Mouse (Mus musculus) spleen, adult 2 months (tissue): Measurements from ENCODE around the gene Nfatc3. TPM values are rescaled to one million over a fixed set of nuclear protein-coding genes. Genes with fewer than 3 reads are reported as not detected.

Source experiments
- DNase-seq, 2 experiments: peaks; one replicate each; pipeline versions ENCODE4 v3.0.0 to v3.0.0-alpha.2; 2012 to 2021; ENCODE audit warnings: low spot score in 2 of 2, low read depth in 1 of 2
- H3K27ac ChIP-seq: fragments of 200-500 bp; 2 replicates; pipeline ENCODE4 v1.5.1; 2012; ENCODE audit warnings: low read length, inconsistent platforms; ENCODE audit not compliant: insufficient read depth
- H3K27me3 ChIP-seq: fragments of 200-500 bp; 2 replicates; pipeline ENCODE4 v1.6.1; 2012; ENCODE audit warnings: mild to moderate bottlenecking, moderate library complexity, low read length, inconsistent platforms; ENCODE audit not compliant: control insufficient read depth, insufficient read depth
- H3K36me3 ChIP-seq: fragments of 200-500 bp; 2 replicates; pipeline ENCODE4 v1.6.1; 2012; ENCODE audit warnings: mild to moderate bottlenecking, low read length, inconsistent platforms; ENCODE audit not compliant: control insufficient read depth, insufficient read depth
- H3K4me1 ChIP-seq: fragments of 200-500 bp; 2 replicates; pipeline ENCODE4 v1.6.1; 2011; ENCODE audit warnings: inconsistent platforms; ENCODE audit not compliant: control insufficient read depth, insufficient read depth, insufficient read length
- H3K4me3 ChIP-seq: fragments of 200-500 bp; 2 replicates; pipeline ENCODE4 v1.5.1; 2011; ENCODE audit warnings: mild to moderate bottlenecking, inconsistent platforms; ENCODE audit not compliant: insufficient read depth, insufficient read length; ENCODE audit errors: extremely low read depth
- CTCF ChIP-seq: fragments of 200-500 bp; IDR thresholded peaks from 2 replicates; pipeline ENCODE4 v1.5.1; 2011; ENCODE audit warnings: mild to moderate bottlenecking, inconsistent platforms; ENCODE audit not compliant: insufficient read depth, insufficient read length, insufficient replicate concordance; ENCODE audit errors: extremely low read depth
- POLR2A ChIP-seq: fragments of 200-500 bp; IDR thresholded peaks from 2 replicates; pipeline ENCODE4 v1.6.1; 2011; ENCODE audit warnings: low read depth, low read length, inconsistent platforms
- WGBS: fragments of 180-500 bp; shearing (Covaris S2); methylation state at CpG from one replicate; pipeline ENCODE4 v1.1.7; 2018; 5-methylcytosine and 5-hydroxymethylcytosine counted together
- polyA plus RNA-seq: library from polyadenylated mRNA; depleted of rRNA; stranded (reverse); fragments of >200 nt; gene quantifications from 2 replicates; pipeline ENCODE4 v1.2.3, GENCODE M21; 2012

Gene Nfatc3
- polyA plus RNA-seq, 1 experiment = 29.5 TPM

DNA sequence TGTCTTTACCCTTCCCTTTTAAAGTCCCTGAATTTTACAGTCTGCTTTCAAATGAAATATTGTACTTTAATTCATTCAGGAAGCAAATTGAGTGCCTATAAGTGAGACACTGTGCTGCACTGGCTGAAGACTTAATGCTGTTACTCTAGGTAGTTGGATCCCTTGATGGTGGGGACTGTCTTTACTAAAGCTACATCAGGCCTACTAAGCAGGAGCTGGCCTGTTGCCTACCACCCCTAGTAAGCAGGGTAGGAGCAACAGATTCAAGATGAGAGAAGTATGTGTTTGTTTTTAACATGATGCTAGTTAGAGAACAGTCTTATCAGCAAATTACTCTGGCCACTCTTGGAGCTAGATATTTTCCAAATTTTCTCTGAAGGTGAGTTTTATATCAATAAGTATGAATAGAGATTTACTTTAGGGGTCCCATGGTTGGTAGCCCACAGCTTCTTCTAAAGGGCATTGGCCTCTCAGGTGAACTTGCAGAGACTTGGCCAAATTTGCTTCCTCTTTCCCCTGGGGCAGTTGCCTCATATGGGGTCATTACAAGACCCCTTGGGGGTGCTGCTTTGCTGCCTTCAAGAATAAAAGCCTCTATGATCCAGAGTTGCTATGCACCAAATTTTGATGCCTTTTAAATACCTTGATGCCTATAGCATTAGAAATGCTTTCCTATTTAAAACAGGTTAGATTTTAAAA is 70.7 kb downstream of the Nfatc3 start:
- Histone ChIP-seq H3K4me1 (no peaks in the 10 kb centered on the region), H3K27me3 (no peaks in the 10 kb centered on the region), H3K27ac (no peak overlapping the region), H3K4me3 (no peak overlapping the region), H3K36me3 (peaks cover 44% of the 10 kb centered on the region)
- TF ChIP-seq CTCF = no peak
- no peak for DNase-seq

DNA sequence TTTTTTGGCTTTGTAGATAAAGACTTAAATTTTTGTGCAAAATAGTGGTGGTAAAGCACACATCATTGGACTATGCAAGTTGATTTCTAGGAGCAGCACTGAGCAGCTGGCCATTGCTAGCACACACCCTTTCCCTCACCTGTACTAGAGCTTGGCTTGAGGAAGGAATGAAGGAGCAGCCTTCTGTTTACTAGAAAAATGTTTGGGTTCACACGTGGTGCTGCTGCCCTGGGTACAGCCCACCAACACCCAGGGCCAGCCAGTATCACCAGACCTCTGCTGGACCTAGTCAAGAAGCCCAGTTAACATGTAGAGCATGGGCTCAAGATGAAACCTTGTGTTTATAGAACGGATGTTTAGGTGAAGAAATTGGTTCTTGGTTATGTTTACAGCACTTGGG is 71.4 kb downstream of the Nfatc3 start:
- Histone ChIP-seq H3K4me3 (no peak overlapping the region), H3K4me1 (no peaks in the 10 kb centered on the region), H3K27ac (no peak overlapping the region), H3K36me3 (peaks cover 41% of the 10 kb centered on the region), H3K27me3 (no peaks in the 10 kb centered on the region)
- no peak for TF ChIP-seq POLR2A
- TF ChIP-seq CTCF = no peak
- WGBS = 76% methylated on average over 2 of the region's 2 CpGs
- DNase-seq = no peak

- TF ChIP-seq POLR2A = no peak
- TF ChIP-seq CTCF = no peak
- Histone ChIP-seq H3K4me3 (no peak overlapping the region), H3K4me1 (no peaks in the 10 kb centered on the region), H3K27ac (no peak overlapping the region), H3K27me3 (peaks cover 3% of the 10 kb centered on the region; the same call in 1 of the 2 replicates), H3K36me3 (peaks cover 41% of the 10 kb centered on the region)
- no peak for DNase-seq
- WGBS = 92% methylated on average over 2 of the region's 2 CpGs
Observed at GRCm38 (mm10) chr8:106130505-106130904, 71.9 kb downstream of the Nfatc3 start.

- peaks cover 8% of the 10 kb centered on the region for H3K27me3 ChIP-seq
- no peak overlapping the region for H3K4me3 ChIP-seq
- H3K36me3 ChIP-seq = peaks cover 41% of the 10 kb centered on the region
- DNase-seq = no peak
- TF ChIP-seq POLR2A = no peak
- TF ChIP-seq CTCF = no peak
- peaks cover 5% of the 10 kb centered on the region for H3K4me1 ChIP-seq
- no peak overlapping the region for H3K27ac ChIP-seq
- 94% methylated on average over 4 of the region's 4 CpGs for WGBS
Observed at GRCm38 (mm10) chr8:106131021-106131420, 72.4 kb downstream of the Nfatc3 start.

- 73% methylated on average over 7 of the region's 7 CpGs for WGBS
- Histone ChIP-seq H3K36me3 (peaks cover 41% of the 10 kb centered on the region), H3K4me1 (peaks cover 11% of the 10 kb centered on the region), H3K4me3 (no peak overlapping the region), H3K27ac (no peak overlapping the region), H3K27me3 (peaks cover 14% of the 10 kb centered on the region)
- no peak for TF ChIP-seq CTCF
- TF ChIP-seq POLR2A = no peak
- no peak for DNase-seq
Observed at GRCm38 (mm10) chr8:106131488-106132222, 73.0 kb downstream of the Nfatc3 start.

GRCm38 (mm10) chr8:106132356-106132755 is 73.7 kb downstream of the Nfatc3 start:
- Histone ChIP-seq H3K36me3 (peaks cover 35% of the 10 kb centered on the region), H3K27me3 (peaks cover 21% of the 10 kb centered on the region), H3K4me3 (no peak overlapping the region), H3K27ac (no peak overlapping the region), H3K4me1 (peaks cover 16% of the 10 kb centered on the region)
- no peak for TF ChIP-seq POLR2A
- TF ChIP-seq CTCF = no peak
- no peak for DNase-seq
- 90% methylated on average over 11 of the region's 11 CpGs for WGBS

- 62% methylated on average over 13 of the region's 13 CpGs for WGBS
- Histone ChIP-seq H3K27me3 (peaks cover 23% of the 10 kb centered on the region), H3K36me3 (peaks cover 33% of the 10 kb centered on the region), H3K4me3 (no peak overlapping the region), H3K27ac (no peak overlapping the region), H3K4me1 (peaks cover 17% of the 10 kb centered on the region)
- DNase-seq = no peak
- no peak for TF ChIP-seq CTCF
- TF ChIP-seq POLR2A = no peak
Observed at GRCm38 (mm10) chr8:106133526-106133925, 74.9 kb downstream of the Nfatc3 start.
